Mouse (Mus musculus) thymus, adult 2 months (tissue): Measurements from ENCODE around the gene Wdr86. TPM values are rescaled to one million over a fixed set of nuclear protein-coding genes. Genes with fewer than 3 reads are reported as not detected.
"Not testable (repeated sequence)": the region's sequence is repeated elsewhere in the genome, so short reads cannot be mapped to it uniquely, and the experiment has no call there.

ENCODE experiments used
- DNase-seq: peaks from one replicate; pipeline ENCODE4 v3.0.0; 2021
- H3K27ac ChIP-seq: fragments of 200-500 bp; 2 replicates; pipeline ENCODE4 v1.5.1; 2012; ENCODE audit warnings: low read length, control low read depth; ENCODE audit not compliant: control insufficient read depth, insufficient read depth
- H3K27me3 ChIP-seq: fragments of 200-500 bp; 2 replicates; pipeline ENCODE4 v1.6.1; 2012; ENCODE audit warnings: mild to moderate bottlenecking, low read length, moderate library complexity, mixed read lengths; ENCODE audit not compliant: control insufficient read depth, insufficient read depth
- H3K36me3 ChIP-seq: fragments of 200-500 bp; 2 replicates; pipeline ENCODE4 v1.6.1; 2012; ENCODE audit warnings: mild to moderate bottlenecking, low read length, moderate library complexity; ENCODE audit not compliant: control insufficient read depth, insufficient read depth
- H3K4me1 ChIP-seq: fragments of 200-500 bp; replicated peaks from 2 replicates; pipeline ENCODE4 v1.6.1; 2012; ENCODE audit warnings: low read length; ENCODE audit not compliant: control insufficient read depth, insufficient read depth
- H3K4me3 ChIP-seq: fragments of 200-500 bp; 2 replicates; pipeline ENCODE4 v1.5.1; 2012; ENCODE audit warnings: mild to moderate bottlenecking, low read length, control low read depth, moderate library complexity; ENCODE audit not compliant: control insufficient read depth, insufficient read depth
- CTCF ChIP-seq: fragments of 200-500 bp; IDR thresholded peaks from 2 replicates; pipeline ENCODE4 v1.5.1; 2012; ENCODE audit warnings: mild to moderate bottlenecking, control low read depth, low read length, moderate library complexity, borderline replicate concordance; ENCODE audit not compliant: control insufficient read depth, poor library complexity, insufficient read depth; ENCODE audit errors: extremely low read depth
- POLR2A ChIP-seq: fragments of 200-500 bp; IDR thresholded peaks from 2 replicates; pipeline ENCODE4 v1.6.1; 2012; ENCODE audit warnings: mild to moderate bottlenecking, low read length, control low read depth, moderate library complexity; ENCODE audit not compliant: control insufficient read depth, poor library complexity, insufficient read depth; ENCODE audit errors: extremely low read depth
- WGBS: fragments of 180-500 bp; shearing (Covaris S2); methylation state at CpG from one replicate; pipeline ENCODE4 v1.1.7; 2018; 5-methylcytosine and 5-hydroxymethylcytosine counted together
- polyA plus RNA-seq: library from polyadenylated mRNA; depleted of rRNA; stranded (reverse); fragments of >200 nt; gene quantifications from 2 replicates; pipeline ENCODE4 v1.2.3, GENCODE M21; 2012

The Wdr86 gene
- polyA plus RNA-seq, 1 experiment = 6.8 TPM

DNA sequence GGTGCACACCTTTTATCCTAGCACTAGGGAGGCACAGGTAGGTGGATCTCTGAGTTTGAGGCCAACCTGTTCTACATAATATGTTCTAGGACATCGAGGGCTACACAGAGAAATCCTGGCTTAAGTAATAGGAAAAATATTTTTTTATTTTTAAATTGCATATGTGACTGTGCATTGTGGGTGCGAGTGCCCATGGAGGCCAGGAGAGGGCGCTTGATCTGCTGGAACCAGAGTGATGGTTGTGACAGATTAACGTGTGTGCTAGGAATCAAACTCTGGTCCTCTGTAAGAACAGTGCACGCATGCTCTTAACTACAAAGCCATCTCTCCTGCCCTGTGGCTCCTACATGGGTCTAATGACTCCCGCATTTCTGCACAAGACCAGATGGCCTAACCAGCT lies 18.9 kb downstream of the Wdr86 start:
- no peak for DNase-seq
- WGBS = 96% methylated on average over 6 of the region's 6 CpGs
- no peak overlapping the region for H3K27ac ChIP-seq
- TF ChIP-seq CTCF = no peak
- no peak for TF ChIP-seq POLR2A
- H3K27me3 ChIP-seq = no peaks in the 10 kb centered on the region
- peaks cover 50% of the 10 kb centered on the region for H3K36me3 ChIP-seq
- no peak overlapping the region for H3K4me3 ChIP-seq
- no peaks in the 10 kb centered on the region for H3K4me1 ChIP-seq

DNA sequence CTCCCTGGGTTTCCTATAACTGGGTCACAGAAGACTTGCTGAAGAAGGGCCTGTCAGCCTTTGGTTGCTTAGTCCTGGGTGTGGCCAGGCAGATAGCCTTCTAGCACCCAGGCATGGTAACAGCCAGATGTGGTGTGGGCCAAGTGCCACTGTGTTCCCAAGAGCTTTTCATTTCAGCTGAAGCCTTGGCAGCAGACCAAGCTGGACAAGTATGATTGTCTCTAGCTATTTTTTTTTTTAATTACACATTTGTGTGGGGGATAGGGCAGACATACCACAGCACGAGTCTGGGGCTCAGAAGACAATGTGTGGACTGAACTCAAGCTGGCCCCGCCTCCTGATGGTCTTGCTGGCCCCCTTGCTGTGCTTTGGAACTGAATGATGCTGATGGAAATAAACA lies 20.6 kb downstream of the Wdr86 start:
- H3K27ac ChIP-seq = no peak overlapping the region
- H3K36me3 ChIP-seq = peaks cover 66% of the 10 kb centered on the region
- TF ChIP-seq POLR2A (no peak), CTCF (no peak)
- H3K27me3 ChIP-seq = no peaks in the 10 kb centered on the region
- no peak for DNase-seq
- WGBS = 94% methylated on average over 2 of the region's 2 CpGs
- no peaks in the 10 kb centered on the region for H3K4me1 ChIP-seq
- H3K4me3 ChIP-seq = no peak overlapping the region

DNA sequence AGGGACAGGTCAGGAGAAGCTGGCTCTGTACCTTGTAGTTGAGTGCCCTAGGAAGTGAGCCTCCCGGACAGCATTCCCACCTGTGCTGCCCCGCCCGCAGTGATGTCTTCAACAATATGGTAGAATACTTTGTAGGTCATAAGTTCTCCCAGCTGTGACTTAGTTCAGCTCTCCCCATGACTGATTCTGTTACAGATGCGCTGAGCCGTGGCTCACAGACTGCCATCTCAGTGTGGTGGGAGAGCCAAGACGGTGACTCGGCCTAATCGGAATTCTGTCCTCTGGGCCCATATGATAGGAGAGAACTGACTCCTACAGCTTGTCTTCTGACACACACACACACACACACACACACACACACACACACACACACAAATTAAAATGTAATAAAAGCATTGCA lies 25.9 kb downstream of the Wdr86 start:
- no peak overlapping the region for H3K4me3 ChIP-seq
- 97% methylated on average over 8 of the region's 8 CpGs for WGBS
- H3K27me3 ChIP-seq = no peaks in the 10 kb centered on the region
- no peak for TF ChIP-seq POLR2A
- no peak for TF ChIP-seq CTCF
- peaks cover 93% of the 10 kb centered on the region for H3K36me3 ChIP-seq
- no peak for DNase-seq
- H3K4me1 ChIP-seq = no peaks in the 10 kb centered on the region
- no peak overlapping the region for H3K27ac ChIP-seq

DNA sequence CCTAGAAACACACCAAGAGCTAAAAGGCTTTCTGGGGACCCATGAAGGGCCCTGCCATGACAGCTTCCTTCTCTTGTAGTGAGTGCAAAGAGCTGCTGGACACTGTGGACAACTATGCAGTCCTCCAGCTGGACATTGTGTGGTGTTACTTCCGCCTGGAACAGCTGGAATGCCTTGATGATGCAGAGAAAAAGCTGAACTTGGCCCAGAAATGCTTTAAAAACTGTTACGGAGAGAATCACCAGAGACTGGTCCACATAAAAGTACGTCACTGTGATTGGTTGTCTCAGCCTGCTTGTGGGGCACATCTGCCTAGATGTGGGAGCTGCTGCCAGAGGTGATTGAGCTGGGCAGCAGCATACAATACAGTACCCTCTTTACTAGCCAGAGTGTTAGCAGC lies 29.3 kb downstream of the Wdr86 start:
- Histone ChIP-seq H3K4me3 (no peak overlapping the region), H3K4me1 (no peaks in the 10 kb centered on the region), H3K27ac (no peak overlapping the region), H3K27me3 (no peaks in the 10 kb centered on the region), H3K36me3 (peaks cover 92% of the 10 kb centered on the region)
- no peak for TF ChIP-seq POLR2A
- no peak for TF ChIP-seq CTCF
- 95% methylated on average over 3 of the region's 3 CpGs for WGBS
- DNase-seq = no peak

DNA sequence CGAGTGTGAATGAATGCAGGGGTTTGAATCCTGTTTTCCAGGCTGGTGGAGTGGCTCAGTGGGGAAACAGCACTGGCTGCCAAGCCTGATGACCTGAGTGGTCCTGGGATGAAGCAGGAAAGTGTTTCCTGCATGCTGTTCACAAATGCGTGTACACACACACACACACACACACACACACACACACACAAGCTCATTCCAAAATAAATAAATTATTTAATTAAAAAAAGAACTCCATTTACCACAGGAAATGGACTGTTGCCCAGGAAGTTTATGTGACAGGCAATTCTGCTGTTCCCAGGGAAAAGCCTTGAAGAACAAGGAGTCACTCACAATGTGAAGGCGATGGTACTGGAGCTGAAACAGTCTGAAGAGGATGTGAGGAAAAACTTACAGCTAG lies 33.8 kb downstream of the Wdr86 start:
- H3K36me3 ChIP-seq = peaks cover 96% of the 10 kb centered on the region
- no peak for TF ChIP-seq POLR2A
- no peak for DNase-seq
- no peak overlapping the region for H3K27ac ChIP-seq
- no peaks in the 10 kb centered on the region for H3K4me1 ChIP-seq
- no peak overlapping the region for H3K4me3 ChIP-seq
- 95% methylated on average over 3 of the region's 3 CpGs for WGBS
- H3K27me3 ChIP-seq = no peaks in the 10 kb centered on the region

DNA sequence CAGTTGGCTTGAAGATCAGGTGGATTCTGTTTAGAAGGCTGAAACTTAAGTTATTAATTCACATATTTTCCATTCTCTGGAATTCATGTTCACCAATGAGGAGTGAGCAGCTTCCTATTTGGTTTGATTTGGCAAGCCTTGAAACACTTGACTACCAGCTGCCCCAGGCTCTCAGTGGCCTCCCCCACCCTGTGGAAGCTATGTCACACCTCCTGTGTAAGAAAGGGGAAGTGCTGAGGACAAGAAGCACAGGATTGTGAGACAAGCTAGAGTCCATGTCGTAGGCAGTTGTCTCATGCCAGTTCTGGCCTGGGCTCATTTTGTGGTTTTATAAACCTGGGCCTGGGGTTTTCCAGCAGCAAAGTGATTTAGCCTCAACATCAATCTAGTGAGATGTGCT lies 42.8 kb downstream of the Wdr86 start:
- peaks cover 6% of the 10 kb centered on the region for H3K4me1 ChIP-seq
- DNase-seq = no peak
- 15% methylated on average over 1 of the region's 1 CpGs for WGBS
- TF ChIP-seq POLR2A (no peak), CTCF (no peak)
- no peak overlapping the region for H3K27ac ChIP-seq
- H3K4me3 ChIP-seq = no peak overlapping the region
- no peaks in the 10 kb centered on the region for H3K27me3 ChIP-seq
- H3K36me3 ChIP-seq = peaks cover 34% of the 10 kb centered on the region

DNA sequence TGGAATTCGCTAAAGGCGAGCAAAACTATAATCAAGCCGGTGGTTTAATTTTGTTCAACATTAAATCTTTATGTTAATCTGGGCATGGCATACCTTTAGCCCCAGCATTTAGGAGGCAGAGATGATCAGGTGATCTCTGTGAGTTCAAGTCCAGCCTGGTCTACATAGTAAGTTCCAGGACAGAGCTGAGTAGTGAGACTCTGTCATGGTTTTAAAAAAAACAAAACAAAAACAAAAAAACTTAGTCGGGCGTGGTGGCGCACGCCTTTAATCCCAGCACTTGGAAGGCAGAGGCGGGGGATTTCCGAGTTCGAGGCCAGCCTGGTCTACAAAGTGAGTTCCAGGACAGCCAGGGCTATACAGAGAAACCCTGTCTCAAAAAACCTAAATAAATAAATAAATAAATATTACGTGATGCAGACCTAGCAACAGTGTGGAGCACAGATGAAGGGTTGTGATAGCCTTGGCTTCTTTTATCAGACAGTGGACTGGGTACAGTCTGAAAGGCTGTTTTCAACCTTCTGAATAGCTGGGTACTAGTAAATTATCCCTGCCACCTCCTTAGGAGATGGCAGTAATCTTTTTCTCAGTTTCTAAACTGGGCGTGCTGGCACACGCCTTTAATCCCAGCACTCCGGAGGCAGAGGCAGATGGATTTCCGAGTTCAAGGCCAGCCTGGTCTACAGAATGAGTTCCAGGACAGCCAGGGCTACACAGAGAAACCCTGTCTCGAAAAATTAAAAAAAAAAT lies 43.7 kb downstream of the Wdr86 start:
- not testable (repeated sequence) for H3K27ac ChIP-seq, H3K27me3 ChIP-seq, H3K4me3 ChIP-seq, H3K4me1 ChIP-seq, DNase-seq
- 72% methylated on average over 16 of the region's 16 CpGs for WGBS
- H3K36me3 ChIP-seq = peaks cover 25% of the 10 kb centered on the region
